Mouse (Mus musculus) cerebellum, adult 11 months (tissue): ENCODE data around the gene Vmn1r67.

ENCODE experiments used
- DNase-seq: peaks from one replicate; pipeline ENCODE4 v3.0.0; 2022

The Vmn1r67 gene

DNA sequence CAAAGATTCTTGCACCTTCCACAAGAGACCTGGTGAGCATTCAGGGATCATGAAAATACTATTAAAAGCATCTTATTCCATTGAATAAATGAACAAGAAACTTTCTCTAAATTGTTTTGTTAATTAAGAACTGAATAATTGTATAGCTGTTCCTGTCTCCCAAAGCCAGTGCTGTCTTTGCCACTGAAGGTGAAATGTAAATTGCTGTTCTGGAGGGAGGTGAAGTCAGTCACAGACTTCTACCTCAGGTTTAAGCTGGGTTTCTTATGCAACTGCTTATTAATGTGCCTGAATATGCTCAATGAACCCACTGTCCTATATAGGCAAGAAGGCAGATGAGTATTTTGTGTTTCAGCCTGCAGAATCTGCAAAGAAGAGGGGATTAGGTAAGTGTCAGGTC lies at the start of gene Vmn1r67:
TSS of gene Vmn1r67 (plus strand) at position 301 of the 400 bp plus-strand sequence.
- DNase-seq, result no peak

DNA sequence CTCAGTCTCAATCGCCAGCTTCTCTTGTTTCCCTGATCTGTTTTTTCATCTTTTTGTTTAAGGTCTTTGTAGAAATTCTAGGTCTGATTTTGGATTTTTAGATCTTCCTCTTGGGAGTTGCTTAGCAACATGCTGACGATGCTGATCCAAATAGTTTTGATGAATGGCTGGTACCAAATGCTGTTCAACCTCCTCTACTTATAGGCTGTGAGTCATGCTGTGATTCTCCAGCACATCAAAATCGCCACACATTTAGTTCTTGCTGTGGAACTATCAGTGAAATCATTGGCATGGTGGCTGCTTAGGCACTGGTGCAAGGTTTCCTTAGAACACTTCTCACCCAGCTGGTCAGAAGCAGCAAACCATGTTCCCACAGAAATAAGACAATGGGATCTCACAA lies 15.0 kb downstream of the Vmn1r67 start:
- no peak for DNase-seq

DNA sequence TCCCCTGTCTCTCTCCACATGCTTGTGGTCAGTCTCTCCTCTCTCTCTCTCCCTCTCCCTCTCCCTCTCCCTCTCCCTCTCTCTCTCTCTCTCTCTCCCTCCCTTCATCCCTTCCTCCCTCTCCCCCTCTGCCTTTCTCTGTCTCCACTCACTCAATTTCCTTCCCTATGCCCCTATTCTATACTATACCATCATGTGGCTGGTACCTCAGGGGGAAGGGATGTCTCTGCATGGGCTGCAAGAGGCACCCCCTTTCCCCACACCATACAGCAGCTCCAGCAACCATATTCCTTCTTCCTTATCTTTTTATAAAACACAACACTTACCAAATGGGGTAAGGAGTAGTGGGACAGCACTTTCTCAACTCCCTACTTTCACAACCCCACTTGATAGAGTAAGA lies 36.7 kb downstream of the Vmn1r67 start:
- DNase-seq, result no peak

- peak; percentile 39 for DNase-seq
These were observed 37.6 kb downstream of the Vmn1r67 start for GRCm38 (mm10) chr7:10480588-10481233.

DNA sequence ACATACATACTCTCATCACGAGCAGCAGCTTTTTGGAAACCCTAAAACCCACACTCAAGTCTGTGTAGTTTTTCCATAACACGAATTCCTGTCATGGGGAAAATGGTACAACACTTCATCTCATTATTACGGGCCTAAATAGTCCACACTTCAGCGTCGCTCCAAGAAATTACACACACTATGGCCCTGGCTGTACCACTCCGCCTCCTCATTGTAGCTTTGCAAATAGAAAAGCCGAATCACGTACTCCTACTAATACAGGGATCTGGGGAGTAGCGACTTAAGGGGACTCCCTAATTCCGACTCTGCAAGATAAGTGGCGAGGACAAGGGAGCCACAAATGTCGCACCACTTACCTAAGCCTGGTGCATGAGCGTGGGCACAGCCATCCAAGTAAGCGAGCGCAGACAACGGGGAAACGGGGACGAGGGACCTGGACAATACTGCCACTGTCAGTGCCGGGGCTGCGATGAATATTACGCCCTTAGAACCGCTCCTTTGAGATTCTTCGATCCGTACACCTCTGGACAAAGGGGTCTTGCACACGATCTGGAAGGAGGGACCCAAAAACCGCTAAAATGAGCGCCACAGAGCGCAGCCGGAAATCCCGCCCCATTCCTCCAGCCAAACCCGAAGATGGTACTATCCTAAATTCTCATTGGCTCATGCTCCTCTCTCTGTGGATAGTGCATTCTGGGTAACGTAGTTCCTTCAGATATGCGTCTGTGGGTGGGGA lies 51.8 kb downstream of the Vmn1r67 start, which contains the start of gene Zik1:
TSS of gene Zik1 (minus strand) at position 609 of the 736 bp plus-strand sequence.
- peak; percentile 62 for DNase-seq

GRCm38 (mm10) chr7:10495578-10495977 lies 52.4 kb downstream of the Vmn1r67 start:
- DNase-seq, result no peak
